Mouse (Mus musculus) lung, postnatal 0 days (tissue): ENCODE measurements around the gene Cdip1. TPM values are rescaled to one million over a fixed set of nuclear protein-coding genes. Genes with fewer than 3 reads are reported as not detected.
"Not testable (repeated sequence)": the region's sequence is repeated elsewhere in the genome, so short reads cannot be mapped to it uniquely, and the experiment has no call there.

Source experiments
- ATAC-seq: fragments of 200-750 bp; cut with Nextera tagmentation; 2 replicates; pipeline ENCODE4 v1.8.0; 2017; ENCODE audit warnings: moderate library complexity
- DNase-seq: peaks from one replicate; pipeline ENCODE4 v3.0.0-alpha.2; 2016; ENCODE audit warnings: low spot score
- H3K27ac ChIP-seq: fragments of 300-500 bp; sonication (generic); 2 replicates; pipeline ENCODE4 v1.5.1; 2014; ENCODE audit warnings: antibody characterized with exemption, mild to moderate bottlenecking, low read length, mixed read lengths
- H3K27me3 ChIP-seq: fragments of 300-500 bp; sonication (generic); replicated peaks from 2 replicates; pipeline ENCODE4 v1.6.1; 2014; ENCODE audit warnings: low read length, mixed read lengths; ENCODE audit not compliant: insufficient read depth
- H3K36me3 ChIP-seq: fragments of 300-500 bp; sonication (generic); 2 replicates; pipeline ENCODE4 v1.6.1; 2014; ENCODE audit warnings: low read length, mixed read lengths; ENCODE audit not compliant: insufficient read depth
- H3K4me1 ChIP-seq: fragments of 300-500 bp; sonication (generic); 2 replicates; pipeline ENCODE4 v1.6.1; 2014; ENCODE audit warnings: antibody characterized with exemption, low read depth, low read length, mixed read lengths; ENCODE audit not compliant: insufficient read depth
- H3K4me2 ChIP-seq: fragments of 300-500 bp; sonication (generic); replicated peaks from 2 replicates; pipeline ENCODE4 v1.6.1; 2014; ENCODE audit warnings: low read depth, mild to moderate bottlenecking, low read length, moderate library complexity, mixed read lengths
- H3K4me3 ChIP-seq: fragments of 300-500 bp; sonication (generic); 2 replicates; pipeline ENCODE4 v1.5.1; 2014; ENCODE audit warnings: low read depth, low read length
- H3K9ac ChIP-seq: fragments of 300-500 bp; sonication (generic); replicated peaks from 2 replicates; pipeline ENCODE4 v1.6.1; 2014; ENCODE audit warnings: low read depth, mild to moderate bottlenecking
- H3K9me3 ChIP-seq: fragments of 300-500 bp; sonication (generic); 2 replicates; pipeline ENCODE4 v1.6.1; 2016; ENCODE audit warnings: low read length, mixed read lengths
- CTCF ChIP-seq: IDR thresholded peaks from 2 replicates; pipeline ENCODE4 v1.5.1; 2016; ENCODE audit warnings: antibody characterized with exemption, mild to moderate bottlenecking
- EP300 ChIP-seq: IDR thresholded peaks from 2 replicates; pipeline ENCODE4 v1.6.1; 2016; ENCODE audit warnings: antibody characterized with exemption, mild to moderate bottlenecking, control low read depth
- WGBS: fragments of 180-500 bp; shearing (Covaris S2); extraction: QIAGEN DNeasy Blood & Tissue Kit; methylation state at CpG from one replicate; pipeline ENCODE4 v1.1.7; 2014; 5-methylcytosine and 5-hydroxymethylcytosine counted together
- polyA plus RNA-seq: library from polyadenylated mRNA; unstranded; fragments of >200 nt; fragmentation: Nextera tagmentation; extraction: Ambion mirVana; gene quantifications from 2 replicates; pipeline ENCODE4 v1.2.1, GENCODE M21; 2015

Cdip1 gene
- polyA plus RNA-seq, 1 experiment from 2014 or later: 68.2 TPM

DNA sequence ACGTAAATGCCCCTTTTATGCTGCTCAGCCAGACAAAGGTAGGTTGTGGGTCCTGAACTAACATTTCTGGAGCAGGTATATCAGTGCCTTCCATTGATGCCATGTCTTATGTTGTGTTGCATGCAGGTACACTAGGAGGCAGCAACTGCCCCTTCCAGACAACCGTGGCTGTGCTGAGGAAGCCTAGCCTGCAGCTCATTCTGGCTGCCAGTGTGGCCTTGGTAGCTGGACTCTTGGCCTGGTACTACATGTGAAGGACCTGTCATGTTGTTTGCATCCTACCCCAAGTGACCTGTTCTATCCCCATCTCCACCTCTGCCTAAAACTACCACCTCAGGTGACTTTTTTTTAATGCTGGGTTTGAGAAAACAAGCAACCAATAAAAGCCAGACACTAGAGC, 24.2 kb downstream of the Cdip1 start:
- Histone ChIP-seq H3K9ac (no peak overlapping the region), H3K4me1 (no peaks in the 10 kb centered on the region), H3K36me3 (peaks cover 39% of the 10 kb centered on the region), H3K4me2 (no peak overlapping the region), H3K27ac (no peak overlapping the region), H3K27me3 (no peaks in the 10 kb centered on the region), H3K9me3 (no peaks in the 10 kb centered on the region), H3K4me3 (no peak overlapping the region)
- TF ChIP-seq CTCF (peak; percentile 23; the same call in 1 of the 2 replicates), EP300 (no peak)
- DNase-seq (no peak), ATAC-seq (no peak)
- 90% methylated on average over 2 of the region's 2 CpGs for WGBS

DNA sequence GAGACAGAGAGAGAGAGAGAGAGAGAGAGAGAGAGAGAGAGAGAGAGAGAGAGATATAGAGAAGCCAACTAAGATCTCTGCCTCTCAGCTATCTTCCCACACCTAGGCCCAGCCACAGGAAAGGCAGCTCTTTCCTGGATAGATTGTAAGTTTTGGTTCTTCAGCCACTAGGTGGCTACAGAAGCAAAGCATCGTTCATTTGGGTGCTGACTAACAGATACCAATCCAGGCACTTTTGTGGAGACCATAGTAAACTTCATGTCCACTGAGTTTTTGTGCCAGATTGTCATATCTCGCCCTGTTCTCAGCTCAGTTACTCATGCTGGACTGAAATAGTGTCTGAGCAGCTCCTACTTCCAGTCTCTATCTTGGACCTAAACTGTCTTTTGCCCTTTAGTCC, 26.8 kb downstream of the Cdip1 start:
- DNase-seq: peak; percentile 83
- Histone ChIP-seq H3K27me3 (no peaks in the 10 kb centered on the region), H3K4me2 (no peak overlapping the region), H3K9ac (no peak overlapping the region), H3K4me3 (no peak overlapping the region), H3K9me3 (no peaks in the 10 kb centered on the region), H3K4me1 (no peaks in the 10 kb centered on the region), H3K36me3 (peaks cover 25% of the 10 kb centered on the region), H3K27ac (no peak overlapping the region)
- TF ChIP-seq EP300 (no peak), CTCF (peak; percentile 83)
- 18% methylated on average over 2 of the region's 2 CpGs for WGBS
- ATAC-seq: peak; percentile 71

DNA sequence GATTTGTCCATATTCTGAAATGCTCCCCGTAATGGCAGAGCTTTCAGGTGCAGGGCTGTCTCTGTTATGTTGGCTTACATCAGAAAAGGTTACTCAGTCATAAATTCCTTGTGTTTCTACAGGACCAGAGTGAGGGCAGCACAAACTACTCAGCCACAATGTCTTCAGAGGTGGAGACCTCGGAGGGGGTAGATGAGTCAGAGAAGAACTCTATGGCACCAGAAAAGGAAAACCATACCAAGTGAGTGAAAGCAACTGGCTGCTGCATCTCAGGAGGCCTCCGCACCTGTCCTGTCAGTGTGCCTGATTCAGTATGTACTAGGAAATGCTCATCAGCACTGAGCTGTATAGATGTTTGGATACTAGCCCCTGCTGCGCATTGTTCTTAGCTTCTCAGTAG, 27.7 kb downstream of the Cdip1 start:
- Histone ChIP-seq H3K4me1 (peaks cover 2% of the 10 kb centered on the region; the same call in 1 of the 2 replicates), H3K4me2 (no peak overlapping the region), H3K27ac (no peak overlapping the region), H3K4me3 (no peak overlapping the region), H3K27me3 (no peaks in the 10 kb centered on the region), H3K36me3 (peaks cover 20% of the 10 kb centered on the region), H3K9me3 (no peaks in the 10 kb centered on the region), H3K9ac (no peak overlapping the region)
- WGBS: 92% methylated on average over 4 of the region's 4 CpGs
- TF ChIP-seq EP300 (no peak), CTCF (no peak)
- DNase-seq (no peak), ATAC-seq (no peak)

DNA sequence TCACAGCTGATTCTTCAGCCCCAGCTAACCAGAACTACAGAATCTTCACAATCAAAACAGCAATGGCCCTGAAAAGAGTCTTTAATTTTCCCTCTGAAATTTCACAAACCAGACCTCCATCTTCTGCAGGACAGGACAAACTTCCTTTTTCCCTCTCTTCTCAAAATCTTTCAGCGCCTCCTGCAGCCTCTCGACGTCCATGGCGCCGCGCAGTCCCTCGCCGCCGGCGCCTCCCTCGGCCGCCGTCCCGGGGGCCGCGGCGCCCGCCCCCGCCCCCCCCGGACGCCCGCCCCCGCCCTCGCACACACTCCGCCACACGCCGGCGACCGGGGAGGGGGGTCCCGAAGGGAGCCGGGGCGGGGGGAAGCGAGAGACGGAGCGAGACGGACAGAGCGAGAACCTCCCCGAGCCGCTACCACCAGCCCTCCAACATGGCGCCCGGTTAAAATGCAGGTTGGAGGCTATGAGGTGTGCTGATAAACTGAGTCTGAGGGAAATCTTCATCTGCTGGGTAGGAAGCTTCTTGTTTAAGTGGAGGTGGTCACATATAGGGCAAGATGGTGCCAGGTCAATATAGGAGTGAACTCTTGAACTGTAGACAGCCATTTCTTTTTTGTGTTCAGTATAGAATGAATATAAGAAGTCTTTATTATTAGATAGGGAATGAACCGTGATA, 33.3 kb downstream of the Cdip1 start:
- TF ChIP-seq CTCF: peak; percentile 43
- DNase-seq (peak; percentile 53), ATAC-seq (peak; percentile 88)

DNA sequence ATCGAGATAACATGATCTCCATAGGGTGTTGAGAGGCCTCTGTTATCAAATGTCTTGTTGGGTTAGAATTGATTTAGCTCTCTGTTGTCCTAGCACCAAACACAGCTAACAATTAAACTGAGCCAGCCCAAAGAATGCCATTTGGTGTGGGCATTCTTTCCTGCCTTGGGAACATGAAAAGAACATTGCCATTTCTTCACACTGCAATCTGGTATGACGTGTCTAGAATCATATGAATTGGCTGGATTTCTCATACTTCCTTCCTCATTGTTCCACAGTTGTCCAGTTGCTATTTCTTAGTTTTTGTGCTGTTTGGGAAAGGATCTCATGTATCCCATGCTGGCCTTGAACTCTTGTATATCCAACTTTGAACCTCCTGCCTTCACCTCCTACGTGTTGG, 36.0 kb downstream of the Cdip1 start:
- ATAC-seq (no peak), DNase-seq (no peak)
- Histone ChIP-seq H3K4me2 (no peak overlapping the region), H3K36me3 (no peaks in the 10 kb centered on the region), H3K4me3 (no peak overlapping the region), H3K4me1 (peaks cover 9% of the 10 kb centered on the region; the same call in 1 of the 2 replicates), H3K9ac (no peak overlapping the region), H3K27ac (no peak overlapping the region), H3K27me3 (no peaks in the 10 kb centered on the region), H3K9me3 (no peaks in the 10 kb centered on the region)
- WGBS: 79% methylated on average over 3 of the region's 3 CpGs
- TF ChIP-seq EP300: no peak
- TF ChIP-seq CTCF: no peak

More for the DNA sequence above, 33.3 kb downstream of the Cdip1 start:
- not testable (repeated sequence) for H3K4me1 ChIP-seq, H3K36me3 ChIP-seq, H3K27me3 ChIP-seq, H3K9me3 ChIP-seq
- Histone ChIP-seq H3K27ac (peak overlapping the region; percentile 54), H3K4me3 (peak overlapping the region; percentile 37), H3K4me2 (peak overlapping the region; percentile 40), H3K9ac (peak overlapping the region; percentile 39; the same call in 1 of the 2 replicates)
- 3% methylated on average over 24 of the region's 42 CpGs for WGBS

DNA sequence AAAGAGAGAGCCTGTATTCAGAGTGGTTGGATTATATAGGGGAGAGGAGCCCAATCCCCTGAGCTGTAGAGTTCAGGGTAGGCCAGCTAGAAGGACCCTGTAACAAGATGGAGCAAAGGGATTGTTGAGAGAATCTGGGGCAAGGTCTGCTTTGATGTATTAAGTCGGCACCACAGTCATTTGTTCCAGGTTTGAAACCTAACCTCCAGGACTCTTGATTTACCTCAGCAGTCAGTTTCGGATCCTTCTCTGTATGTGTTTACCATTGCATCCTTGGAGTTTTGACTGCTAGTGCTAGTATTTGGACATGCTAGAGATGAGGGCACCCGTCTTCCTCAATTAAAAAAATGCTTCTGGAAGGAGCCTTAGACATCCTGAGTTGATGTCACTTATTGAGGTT, 37.9 kb downstream of the Cdip1 start:
- no peaks in the 10 kb centered on the region for H3K27me3 ChIP-seq
- DNase-seq: no peak
- H3K4me2 ChIP-seq: no peak overlapping the region
- H3K36me3 ChIP-seq: no peaks in the 10 kb centered on the region
- H3K4me1 ChIP-seq: peaks cover 5% of the 10 kb centered on the region; the same call in 1 of the 2 replicates
- no peaks in the 10 kb centered on the region for H3K9me3 ChIP-seq
- no peak overlapping the region for H3K4me3 ChIP-seq
- TF ChIP-seq CTCF (no peak), EP300 (no peak)
- no peak overlapping the region for H3K9ac ChIP-seq
- H3K27ac ChIP-seq: no peak overlapping the region
- 92% methylated on average over 3 of the region's 3 CpGs for WGBS
- no peak for ATAC-seq
